In the genomic region with DNA sequence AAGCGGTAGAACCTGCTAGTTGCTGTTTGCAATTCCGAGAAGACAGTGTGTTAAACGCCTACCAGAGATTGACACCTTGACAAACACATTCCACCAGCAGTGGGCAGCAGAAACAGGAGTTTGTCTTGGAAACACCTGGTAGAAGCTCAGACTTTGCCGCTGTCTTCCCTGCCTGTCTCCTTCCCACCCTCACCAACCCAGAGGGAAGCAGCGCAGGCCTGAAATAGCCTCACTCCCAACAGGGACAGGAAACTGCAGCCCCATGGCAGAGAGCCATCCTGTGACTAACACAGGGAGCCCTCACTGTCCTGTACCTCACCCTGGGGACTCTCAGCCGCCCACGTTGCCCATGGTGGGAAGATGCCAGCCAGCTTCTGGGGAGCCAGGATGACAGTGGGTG, we compare ENCODE assay signal across 11 mouse cellular contexts. TPM values are rescaled to one million over a fixed set of nuclear protein-coding genes. Genes with fewer than 3 reads are reported as not detected.
A peak's percentile ranks its signal among the peaks of the same experiment; 100 is the strongest.
DNase-seq lines count a peak whose midpoint lies in the region; ATAC-seq and TF ChIP-seq lines count a peak whose summit lies in the region.
"Had no signal": no experiment of that assay in that cellular context is flagged by ENCODE, and none has a peak within 500 bp of the region (broad histone marks: within the 10 kb centered on the region; RNA-seq: fewer than 3 reads in every experiment).

No protein-coding gene starts in this region.

- H3K4me1 ChIP-seq in liver, embryonic 11.5 days (replicated peaks; ENCODE audit: control insufficient read depth, insufficient read depth, low read length): no peaks in the 10 kb centered on the region

- 44% methylated on average over 7 of the region's 7 CpGs for WGBS in liver, embryonic 11.5 days

- H3K36me3 ChIP-seq in liver, embryonic 11.5 days (ENCODE audit: control insufficient read depth, insufficient read depth, low read length): no peaks in the 10 kb centered on the region

- no peak for TF ChIP-seq POLR2A in brain, embryonic 14.5 days (IDR thresholded peaks at IDR 0.05; ENCODE audit: borderline replicate concordance, extremely low read depth, insufficient read depth, insufficient read length, poor library complexity, severe bottlenecking)

- ATAC-seq in liver, embryonic 11.5 days (replicated peaks; ENCODE audit: low FRiP score): no peak

- no peak overlapping the region for H3K27ac ChIP-seq in liver, embryonic 11.5 days (ENCODE audit: low read depth, low read length)

- no peak overlapping the region for H3K4me2 ChIP-seq in liver, embryonic 11.5 days

- no peaks in the 10 kb centered on the region for H3K9me3 ChIP-seq in liver, embryonic 11.5 days (ENCODE audit: control insufficient read depth, low read length)

- peak; percentile 41; the same call in 1 of the 2 replicates for TF ChIP-seq CTCF in brain, embryonic 14.5 days (IDR thresholded peaks at IDR 0.05; ENCODE audit: borderline replicate concordance, extremely low read depth, insufficient read depth, insufficient read length)

- peak; percentile 17 for DNase-seq in embryo, embryonic 10 days (ENCODE audit: low spot score)
- no peak for DNase-seq in embryo, embryonic 9.5 days (ENCODE audit: extremely low spot score)
- DNase-seq in kidney, postnatal 4 days: peak; percentile 29 to 35
- no peak for DNase-seq in kidney, adult 18-20 months
- peak; percentile 70 for DNase-seq in brain, embryonic 14.5 days (ENCODE audit: low read depth)
- DNase-seq in left cerebral cortex, postnatal 25 days (ENCODE audit: low spot score in 2 of 2): peak; percentile 21 to 66
- no peak for DNase-seq in B cell, adult 2 months
- DNase-seq in liver, embryonic 11.5 days (ENCODE audit: low spot score): no peak

- no peak overlapping the region for H3K4me3 ChIP-seq in liver, embryonic 11.5 days (ENCODE audit: low read depth, low read length)

- no peak overlapping the region for H3K9ac ChIP-seq in liver, embryonic 11.5 days (ENCODE audit: low read depth, low read length)

- intact Hi-C loops in left cerebral cortex, postnatal 25 days (cut with DNase I): no loop called here

- no peaks in the 10 kb centered on the region; the same call in 1 of the 2 replicates for H3K27me3 ChIP-seq in liver, embryonic 11.5 days (replicated peaks; ENCODE audit: control insufficient read depth, insufficient read depth, low read length)

RNA-seq across cellular contexts. Expression of gene 4933402J07Rik, which starts 55.5 kb away (rescaled TPM):
- polyA plus RNA-seq in brain, embryonic 14.5 days (2012; rRNA removed): not detected in 2 replicates
- total RNA-seq in left cerebral cortex, postnatal 25 days (2021): not detected
- not detected in 2 replicates for polyA plus RNA-seq in liver, embryonic 11.5 days (2014; fragmentation: Nextera tagmentation; extraction: Ambion mirVana)
- total RNA-seq: hematopoietic stem cell, adult 5-6 weeks had no signal
- polyA plus RNA-seq: liver, embryonic 16.5 days; small intestine, adult 2 months had no signal

Comparison
In these comparisons a context has a peak if more than half of its experiments do, and no peak if none do; other contexts are left out.
1. DNase-seq: peak in embryo, embryonic 10 days (single experiment), kidney, postnatal 4 days (2 of 2), brain, embryonic 14.5 days (single experiment) and left cerebral cortex, postnatal 25 days (2 of 2); none in embryo, embryonic 9.5 days (single experiment), kidney, adult 18-20 months (single experiment), B cell, adult 2 months (0 of 2) and liver, embryonic 11.5 days (single experiment).